Mouse (Mus musculus): ENCODE results near the gene Mif.
"Not testable (repeated sequence)": the region's sequence is repeated elsewhere in the genome, so short reads cannot be mapped to it uniquely, and the experiment has no call there.

The Mif gene

DNA sequence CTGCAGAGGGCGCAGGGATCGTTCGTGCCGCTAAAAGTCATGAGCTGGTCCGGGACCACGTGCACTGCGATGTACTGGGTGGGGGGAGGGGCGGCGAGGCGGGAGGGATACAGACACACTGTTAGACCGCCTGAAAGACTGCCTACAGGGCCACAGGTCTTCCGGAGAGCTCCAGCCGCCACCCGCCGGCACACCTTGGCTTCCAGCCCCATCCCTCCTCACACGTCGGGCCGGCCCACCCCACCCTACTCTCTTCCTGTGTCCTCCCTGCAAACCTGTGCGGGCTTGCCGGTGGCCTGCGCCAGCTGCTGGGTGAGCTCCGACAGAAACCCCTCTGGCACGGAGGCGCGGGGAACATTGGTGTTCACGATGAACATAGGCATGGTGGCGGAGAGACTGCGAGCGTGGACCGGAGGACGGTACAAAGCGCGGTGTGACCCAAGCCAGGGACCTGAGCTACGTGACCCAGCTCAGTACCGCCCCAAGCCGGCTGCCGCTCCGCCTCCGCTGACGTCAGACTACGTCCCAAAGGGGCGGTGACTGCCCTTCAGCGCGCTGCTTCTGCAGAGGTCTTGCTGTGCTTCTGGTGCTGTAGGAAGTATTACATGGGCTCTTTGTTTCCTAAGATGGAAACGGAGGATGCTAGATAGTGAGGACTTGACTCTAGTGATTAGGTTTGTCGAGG lies at the start of gene Mif:
Gene Mif (minus strand): TSS at position 455 of the 685 bp plus-strand sequence.
- peak; percentile 81 for DNase-seq (ENCODE audit: low spot score)

DNA sequence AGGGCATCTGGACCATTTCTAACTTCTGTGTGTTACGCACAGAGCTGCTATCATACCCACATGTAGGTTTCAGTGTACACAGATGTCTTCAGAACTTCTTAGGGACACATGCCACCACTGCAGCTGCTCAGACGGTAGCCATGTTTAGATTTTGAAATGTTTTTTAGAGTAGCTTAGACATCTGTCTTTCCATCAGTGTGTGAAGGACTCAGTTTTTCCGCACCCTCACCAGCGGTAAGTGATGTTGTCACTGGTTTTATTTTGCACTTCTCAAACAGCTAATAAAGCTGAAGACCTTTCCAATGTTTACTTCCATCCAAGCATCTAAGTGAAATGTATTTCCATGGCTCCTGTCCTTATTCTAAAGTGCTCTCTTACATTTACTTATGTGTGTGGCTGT lies 46.8 kb upstream of the Mif start:
- no peak for DNase-seq (ENCODE audit: low spot score)

DNA sequence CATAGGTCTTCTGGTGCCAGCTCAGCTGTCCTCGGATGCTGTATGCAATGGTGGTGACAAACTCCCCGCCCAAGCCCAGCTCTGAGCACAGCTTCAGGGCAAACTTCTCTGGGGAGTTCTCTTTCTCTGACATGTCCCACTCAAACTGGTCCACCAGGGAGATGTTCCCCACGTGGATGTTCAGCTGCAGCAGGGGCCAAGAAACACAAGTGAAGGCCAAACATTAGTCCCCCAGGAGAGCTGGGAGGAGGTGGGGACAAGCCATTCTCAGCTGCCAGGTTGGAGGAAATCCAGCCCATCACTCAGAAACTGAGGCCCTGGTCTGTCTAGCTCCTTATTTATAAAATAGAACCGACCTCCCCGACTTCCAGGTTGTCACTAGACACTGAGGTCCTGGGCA lies 44.4 kb upstream of the Mif start:
- DNase-seq (ENCODE audit: low spot score): no peak

DNA sequence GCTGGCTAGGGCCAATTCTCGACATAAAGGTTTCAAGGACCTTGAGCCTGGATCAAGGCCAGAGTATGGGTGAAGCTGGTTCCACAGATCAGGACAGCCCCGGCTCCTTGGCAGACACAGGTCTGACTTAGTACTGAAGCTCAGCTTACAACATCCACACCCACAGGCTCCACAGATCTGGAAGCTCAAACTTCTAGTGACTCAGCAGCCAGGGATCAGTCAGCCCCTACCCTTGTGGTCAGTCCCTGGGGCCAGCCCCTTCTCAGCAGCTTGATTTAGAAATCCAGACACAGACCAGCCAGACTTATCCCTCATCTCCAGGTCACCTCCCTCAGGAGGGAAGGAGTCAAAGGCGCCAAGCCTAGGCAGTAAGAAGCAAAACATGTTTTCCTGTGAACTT lies 38.8 kb upstream of the Mif start:
- DNase-seq (ENCODE audit: low spot score): peak; percentile 84

DNA sequence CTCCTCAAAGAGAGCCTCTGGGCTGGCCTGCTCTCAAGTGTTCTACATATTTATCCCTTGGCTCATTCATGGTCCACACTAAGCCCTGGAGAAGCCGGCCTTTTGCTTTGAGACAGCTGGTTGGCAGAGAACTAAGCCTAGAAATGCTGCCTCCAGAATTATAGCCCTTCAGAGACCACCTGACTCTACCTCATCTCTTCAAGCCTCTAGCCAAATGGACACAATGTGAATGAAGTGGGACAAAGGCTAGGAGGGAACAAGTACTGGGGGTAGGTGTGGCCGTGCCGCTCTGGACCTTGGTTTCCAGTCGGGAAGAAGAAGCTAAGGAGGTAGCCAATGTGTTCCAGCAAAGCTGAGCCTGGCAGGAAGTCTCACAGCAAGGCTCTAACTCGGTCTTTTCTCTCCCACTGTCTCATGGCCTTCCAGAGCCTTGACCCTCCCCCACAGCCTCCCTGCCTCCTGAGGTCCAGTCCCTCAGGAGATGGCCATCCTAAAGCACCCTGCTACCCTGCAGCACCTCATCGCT lies 38.1 kb upstream of the Mif start:
- DNase-seq (ENCODE audit: low spot score): no peak

DNA sequence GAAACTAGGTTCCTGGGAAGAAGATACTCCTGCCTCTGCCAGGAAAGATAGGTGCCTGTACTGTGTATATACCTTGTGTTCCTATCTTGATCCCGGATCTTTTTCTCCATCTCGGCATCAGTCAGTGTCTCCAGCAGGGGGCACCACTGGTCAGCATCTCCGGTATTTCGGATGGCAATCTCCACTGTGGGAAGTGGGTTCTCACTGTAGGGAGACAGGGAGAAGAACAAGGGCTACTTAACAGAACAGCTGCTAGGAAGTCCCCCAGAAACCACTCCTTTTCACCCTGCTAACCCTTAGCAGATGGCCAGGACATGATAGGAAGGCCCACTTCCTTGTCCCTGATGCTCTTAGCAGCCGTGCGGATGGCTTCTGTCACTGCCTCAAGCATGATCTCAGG lies 37.3 kb upstream of the Mif start:
- no peak for DNase-seq (ENCODE audit: low spot score)

DNA sequence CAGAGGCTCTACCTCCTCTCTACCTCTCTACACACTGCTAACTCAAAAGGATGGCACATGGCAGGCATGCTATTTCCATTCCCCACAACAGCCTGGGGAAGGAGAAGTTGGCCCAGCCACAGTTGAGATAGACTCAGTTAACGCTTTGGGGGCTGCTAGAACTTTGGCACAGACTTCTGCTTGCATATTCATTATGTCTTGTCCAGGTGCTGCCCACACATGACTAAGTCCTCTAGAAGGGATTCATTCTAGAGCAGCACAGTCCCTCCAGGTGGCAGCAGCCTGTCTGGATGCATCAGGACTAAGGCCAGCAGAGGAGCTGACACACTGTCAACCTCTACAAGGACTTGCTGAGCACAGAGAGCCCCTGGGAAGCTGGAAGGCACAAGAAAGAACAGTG lies 36.2 kb upstream of the Mif start:
- no peak for DNase-seq (ENCODE audit: low spot score)

DNA sequence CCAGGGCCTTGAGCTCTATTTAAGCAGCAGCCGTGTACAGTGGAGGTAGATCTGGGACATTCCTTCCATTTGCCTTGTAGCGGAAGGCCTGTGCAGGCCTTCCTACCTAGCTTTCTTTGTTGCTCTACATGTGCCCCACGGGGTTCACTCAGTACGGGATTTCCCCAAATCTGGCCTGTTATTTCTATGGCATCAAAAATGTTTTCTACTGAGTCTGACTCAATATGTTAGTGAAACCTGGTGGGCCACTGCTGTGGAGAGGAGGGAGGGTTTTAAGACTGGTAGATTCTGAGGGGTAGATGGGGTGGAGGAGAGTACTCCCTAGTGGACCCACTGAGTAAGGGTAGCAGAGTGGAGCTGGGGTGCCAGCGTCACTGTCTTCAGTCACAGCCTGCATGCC lies 35.7 kb upstream of the Mif start:
- DNase-seq (ENCODE audit: low spot score): no peak

DNA sequence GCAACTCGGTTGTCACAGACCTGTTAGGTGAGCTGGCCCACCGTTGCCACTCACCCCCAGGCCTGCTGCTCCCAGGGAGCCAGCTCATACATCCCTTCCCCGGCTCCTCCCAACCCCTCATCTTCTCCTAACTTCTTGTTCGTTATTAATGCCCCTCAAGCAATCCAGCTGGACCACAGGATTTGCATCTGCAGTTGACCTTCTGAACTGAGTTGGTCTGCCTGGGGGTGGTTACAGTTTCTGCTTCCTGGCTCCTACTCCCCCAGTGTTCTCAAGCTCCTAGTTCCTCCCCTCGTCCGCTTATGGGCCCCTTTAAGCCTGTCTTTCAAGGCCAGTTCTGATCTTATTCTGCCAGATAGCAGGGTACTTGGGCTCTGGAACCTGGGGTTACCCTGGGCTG lies 34.6 kb upstream of the Mif start:
- DNase-seq (ENCODE audit: low spot score): no peak

DNA sequence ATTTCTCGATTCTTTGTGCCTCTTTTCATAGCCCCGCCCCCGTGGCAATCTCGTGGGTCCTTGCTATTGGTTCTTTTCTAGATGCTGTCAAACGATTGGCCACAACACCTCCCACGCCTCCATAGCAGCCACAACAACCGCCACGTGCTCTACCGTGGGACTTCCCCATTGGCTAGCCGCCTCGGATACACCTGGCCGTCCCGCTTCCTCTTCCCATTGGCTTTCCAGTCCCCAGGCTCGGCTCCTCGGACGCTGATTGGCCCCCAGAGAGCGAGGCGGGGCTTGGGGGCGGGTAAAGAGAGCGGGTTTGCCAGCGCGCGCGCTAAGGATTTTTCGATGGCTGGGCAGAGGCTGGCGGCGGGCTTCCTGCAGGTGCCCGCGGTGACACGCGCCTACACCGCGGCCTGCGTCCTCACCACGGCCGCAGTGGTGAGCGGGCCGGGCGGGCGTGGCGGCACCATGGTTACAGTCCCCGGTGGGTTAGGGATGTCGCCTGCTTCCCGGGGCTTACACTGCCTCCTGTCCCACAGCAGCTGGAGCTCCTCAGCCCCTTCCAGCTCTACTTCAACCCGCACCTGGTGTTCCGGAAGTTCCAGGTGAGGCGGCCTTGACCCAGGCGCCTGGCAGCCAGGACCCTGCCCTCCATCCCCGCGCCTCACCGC lies 33.2 kb upstream of the Mif start, which contains the start of gene Derl3:
Gene Derl3 (plus strand): TSS at position 325 of the 662 bp plus-strand sequence.
- peak; percentile 94 for DNase-seq (ENCODE audit: low spot score)

DNA sequence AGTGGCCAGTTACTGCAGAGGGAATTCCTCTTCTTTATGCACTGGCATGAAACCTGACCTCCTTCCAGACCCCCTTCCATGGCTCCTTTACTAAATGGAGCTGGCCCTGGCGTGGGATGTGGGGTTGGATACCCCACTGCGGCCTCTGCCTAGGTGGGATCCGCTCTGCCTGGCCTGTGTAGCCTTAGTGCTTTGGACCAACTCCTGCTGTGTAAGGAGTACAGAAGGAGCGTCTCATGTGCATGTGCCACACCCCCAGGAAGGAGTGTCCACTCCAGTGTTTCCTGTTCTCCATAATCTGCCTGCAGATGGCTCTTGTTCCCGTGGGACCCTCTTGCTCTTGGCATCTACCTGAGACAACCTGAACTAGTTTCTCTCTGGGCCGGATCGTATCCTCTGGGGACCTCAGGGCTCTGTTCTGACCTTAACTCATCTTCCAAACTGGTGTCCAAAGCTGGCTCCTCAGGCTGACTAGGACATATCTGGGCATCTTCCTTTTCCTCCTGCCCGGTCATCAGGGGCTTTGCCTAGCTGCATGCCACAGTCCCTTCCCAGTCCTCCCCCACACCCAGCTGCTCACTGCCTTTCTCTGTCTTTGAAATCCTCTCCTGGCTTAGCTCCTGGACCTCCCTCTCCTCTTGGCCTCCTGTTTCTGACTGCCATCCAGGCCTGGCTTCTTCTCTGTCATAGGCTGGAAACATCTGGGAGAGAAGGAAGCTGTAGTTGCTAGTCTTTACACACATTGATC lies 29.5 kb upstream of the Mif start:
- no peak for DNase-seq (ENCODE audit: low spot score)

DNA sequence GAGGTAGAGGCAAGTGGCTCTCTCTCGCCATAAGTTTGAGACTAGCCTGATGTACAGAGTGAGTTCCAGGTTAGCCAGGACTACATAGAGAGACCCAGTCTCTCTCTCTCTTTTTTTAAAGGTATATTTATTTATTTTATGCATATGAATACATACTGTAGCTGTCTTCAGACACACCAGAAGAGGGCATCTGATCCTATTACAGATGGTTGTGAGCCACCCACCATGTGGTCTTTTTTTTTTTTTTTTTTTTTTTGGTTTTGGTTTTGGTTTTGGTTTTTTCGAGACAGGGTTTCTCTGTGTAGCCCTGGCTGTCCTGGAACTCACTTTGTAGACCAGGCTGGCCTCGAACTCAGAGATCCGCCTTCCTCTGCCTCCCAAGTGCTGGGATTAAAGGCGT lies 27.5 kb upstream of the Mif start:
- DNase-seq (ENCODE audit: low spot score): not testable (repeated sequence)

DNA sequence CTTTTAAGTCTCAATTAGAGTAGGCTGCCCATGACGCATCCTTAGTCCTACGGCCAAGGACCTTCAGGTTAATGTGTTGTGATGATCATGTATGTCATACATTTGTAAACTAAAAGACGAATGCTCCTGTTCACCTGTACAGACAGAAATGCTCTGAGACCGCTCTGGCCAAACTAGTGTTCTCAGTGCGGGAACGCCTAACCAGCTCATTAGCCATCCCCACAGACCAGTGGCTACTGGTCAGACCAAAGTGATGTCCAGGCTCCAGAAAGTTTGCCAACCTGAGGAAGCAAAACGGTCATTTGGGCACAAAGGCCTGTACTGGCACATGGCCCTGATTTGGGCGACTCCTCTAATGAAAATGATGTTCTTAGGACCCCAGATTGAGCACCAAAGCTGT lies 24.7 kb upstream of the Mif start:
- DNase-seq (ENCODE audit: low spot score): no peak

DNA sequence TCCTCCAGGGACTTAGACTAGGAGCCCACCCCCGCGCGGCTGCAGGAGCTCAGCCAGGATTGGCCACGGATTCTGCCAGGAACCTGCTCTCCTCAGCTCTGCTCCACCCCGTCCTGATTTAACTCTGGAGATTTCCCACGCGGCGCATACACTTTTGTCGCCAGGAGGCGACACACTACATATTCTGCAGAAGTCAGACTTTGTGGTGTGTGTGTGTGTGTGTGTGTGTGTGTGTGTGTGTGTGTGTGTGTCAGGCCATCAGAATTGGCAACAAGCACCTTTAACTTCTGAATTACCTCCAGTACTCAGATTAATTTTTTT lies 23.2 kb upstream of the Mif start:
- peak; percentile 79 for DNase-seq (ENCODE audit: low spot score)

DNA sequence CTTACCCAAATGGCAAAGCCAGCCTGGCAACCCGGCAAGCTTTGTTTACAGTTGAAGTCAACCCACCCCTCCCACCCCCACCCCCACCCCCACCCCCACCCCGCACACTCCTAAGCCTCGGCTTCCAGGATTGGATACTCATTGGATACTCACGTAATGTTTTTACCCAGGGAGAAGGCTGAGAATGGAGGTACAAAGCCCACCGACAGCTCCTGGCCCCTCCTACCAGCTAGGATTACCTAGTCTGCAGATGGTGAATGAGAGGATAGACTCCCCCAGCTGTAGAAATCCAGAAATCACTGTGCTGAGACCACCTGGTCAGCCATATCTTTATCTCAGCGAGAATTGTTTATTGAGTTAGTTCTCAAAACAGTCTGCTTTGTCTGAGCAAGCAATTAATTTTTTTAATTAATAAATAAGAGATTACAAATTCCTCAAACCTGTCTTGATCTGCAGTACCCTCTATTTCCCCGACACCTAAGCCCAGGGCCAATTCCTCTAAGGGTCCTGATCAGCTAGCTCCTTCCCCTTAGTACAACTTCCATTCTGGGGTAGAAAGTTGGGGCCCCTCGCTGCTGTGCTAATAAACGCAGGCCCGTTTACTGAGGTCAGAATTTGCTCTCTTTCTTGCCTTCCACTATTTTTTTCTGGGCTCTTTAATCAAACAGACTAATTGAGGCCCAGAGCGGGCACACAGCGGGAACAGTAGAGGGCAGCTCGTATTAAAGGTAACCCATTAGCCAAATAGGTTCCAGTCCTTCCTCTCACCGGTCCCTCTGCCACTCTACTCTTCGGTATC lies 22.6 kb upstream of the Mif start:
- no peak for DNase-seq (ENCODE audit: low spot score)

DNA sequence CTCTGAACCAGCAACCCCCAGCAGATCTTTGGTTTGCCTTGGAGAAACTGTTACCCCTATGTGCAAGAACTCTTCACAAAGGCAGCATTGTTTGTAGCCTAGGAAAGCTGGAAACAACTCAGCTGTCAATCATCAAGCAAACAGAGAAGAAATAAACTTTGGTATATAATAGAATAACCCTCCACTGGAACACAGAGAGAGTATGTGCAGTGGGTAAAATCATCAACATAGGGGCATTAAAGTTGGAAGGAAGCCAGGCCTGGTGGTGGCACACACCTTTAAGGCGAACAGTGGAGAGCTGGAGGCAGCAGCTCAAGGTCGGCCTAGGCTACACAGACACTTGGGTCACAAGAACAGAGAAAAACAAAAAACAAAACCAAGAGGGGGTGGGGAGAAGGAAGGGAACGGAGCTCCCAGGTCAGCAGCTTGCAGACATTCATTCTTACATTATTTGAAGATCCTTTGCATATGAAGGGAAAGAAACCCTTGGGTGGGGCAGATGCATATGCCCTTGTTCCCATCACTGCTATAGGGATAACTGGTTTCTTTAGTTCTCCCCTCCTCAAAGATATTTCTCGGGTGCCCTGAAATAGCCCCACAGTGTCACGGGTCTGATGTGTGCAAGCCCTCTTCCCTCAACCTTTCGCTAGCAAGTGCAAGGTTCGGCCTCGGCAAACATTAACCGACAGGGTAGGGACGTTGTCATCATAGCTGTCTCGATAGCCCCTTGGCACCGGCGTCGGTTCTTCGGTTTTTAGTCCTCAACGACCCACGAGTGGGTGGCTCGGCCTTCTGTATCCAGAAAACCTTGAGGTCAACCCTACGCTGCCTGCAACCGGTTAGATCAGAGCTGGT lies 21.8 kb upstream of the Mif start:
- no peak for DNase-seq (ENCODE audit: low spot score)

DNA sequence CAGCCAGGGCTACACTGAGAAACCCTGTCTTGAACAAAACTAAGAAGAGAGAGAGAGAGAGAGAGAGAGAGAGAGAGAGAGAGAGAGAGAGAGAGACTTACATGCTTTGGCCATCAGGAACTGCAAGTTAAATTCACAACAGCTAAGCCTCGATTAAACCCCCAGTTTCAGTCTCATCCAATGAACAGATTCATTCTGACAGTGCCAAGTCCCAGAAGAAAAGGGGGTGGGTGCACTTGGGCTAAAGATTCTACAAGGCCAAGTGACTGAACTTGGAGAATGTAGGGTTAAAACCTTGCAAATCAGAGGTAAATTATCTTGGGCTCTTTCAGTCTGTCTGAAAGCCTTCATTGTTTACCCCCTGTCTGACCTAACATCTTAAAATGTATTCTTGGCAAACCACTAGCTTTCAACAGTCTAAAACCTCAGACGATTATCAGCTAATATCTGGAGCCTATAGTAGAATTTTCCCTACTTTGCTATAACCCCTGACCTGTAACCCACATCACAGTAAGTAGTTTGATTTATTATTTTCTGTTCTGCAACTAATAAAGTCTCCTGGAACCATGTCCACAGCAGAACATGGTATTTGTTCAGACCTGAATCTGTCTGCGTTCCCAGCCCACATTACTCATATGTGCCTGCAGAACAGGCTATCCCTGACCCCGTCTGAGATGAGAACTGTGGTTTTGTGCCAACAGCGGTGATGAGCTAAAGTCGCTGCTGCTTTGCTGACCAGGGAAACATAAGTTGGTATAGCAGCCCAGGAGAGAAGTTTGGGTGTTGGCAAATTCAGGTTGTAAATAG lies 20.9 kb upstream of the Mif start:
- no peak for DNase-seq (ENCODE audit: low spot score)

DNA sequence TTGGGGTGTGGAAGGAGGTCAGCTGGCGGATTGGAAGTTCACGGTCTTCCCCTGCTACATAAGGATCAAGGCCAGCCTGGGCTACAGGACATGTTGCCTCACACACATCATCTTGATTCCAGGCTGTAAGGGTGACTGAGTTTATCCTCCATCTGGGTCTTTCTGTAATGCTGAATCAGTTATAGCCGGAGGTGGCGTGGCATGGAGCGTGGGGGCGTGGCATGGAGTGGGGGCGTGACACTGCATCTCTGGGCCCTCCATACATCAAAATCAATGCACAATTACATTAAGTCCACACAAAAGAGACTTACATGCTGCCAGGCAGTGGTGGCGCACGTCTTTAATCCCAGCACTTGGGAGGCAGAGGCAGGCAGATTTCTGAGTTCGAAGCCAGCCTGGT lies 20.3 kb upstream of the Mif start:
- no peak for DNase-seq (ENCODE audit: low spot score)

DNA sequence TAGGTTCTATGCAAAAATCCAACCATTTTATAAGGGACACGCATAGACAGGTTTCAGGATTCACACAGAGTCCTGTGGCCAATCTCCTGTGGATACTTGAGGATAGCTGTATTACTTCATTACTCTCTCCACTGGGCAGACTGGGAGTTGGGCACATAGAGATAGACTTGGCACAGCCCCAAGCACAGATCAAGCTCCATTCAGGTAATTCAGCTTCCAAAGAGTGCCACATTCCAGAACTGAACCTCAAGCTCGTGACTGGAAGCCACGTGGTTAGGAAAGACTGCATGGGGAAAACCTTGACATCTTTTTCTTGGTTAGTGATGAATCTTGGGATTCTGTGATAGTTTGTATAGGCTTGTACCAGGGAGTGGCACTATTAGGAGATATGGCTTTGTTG lies 18.8 kb upstream of the Mif start:
- DNase-seq (ENCODE audit: low spot score): no peak

DNA sequence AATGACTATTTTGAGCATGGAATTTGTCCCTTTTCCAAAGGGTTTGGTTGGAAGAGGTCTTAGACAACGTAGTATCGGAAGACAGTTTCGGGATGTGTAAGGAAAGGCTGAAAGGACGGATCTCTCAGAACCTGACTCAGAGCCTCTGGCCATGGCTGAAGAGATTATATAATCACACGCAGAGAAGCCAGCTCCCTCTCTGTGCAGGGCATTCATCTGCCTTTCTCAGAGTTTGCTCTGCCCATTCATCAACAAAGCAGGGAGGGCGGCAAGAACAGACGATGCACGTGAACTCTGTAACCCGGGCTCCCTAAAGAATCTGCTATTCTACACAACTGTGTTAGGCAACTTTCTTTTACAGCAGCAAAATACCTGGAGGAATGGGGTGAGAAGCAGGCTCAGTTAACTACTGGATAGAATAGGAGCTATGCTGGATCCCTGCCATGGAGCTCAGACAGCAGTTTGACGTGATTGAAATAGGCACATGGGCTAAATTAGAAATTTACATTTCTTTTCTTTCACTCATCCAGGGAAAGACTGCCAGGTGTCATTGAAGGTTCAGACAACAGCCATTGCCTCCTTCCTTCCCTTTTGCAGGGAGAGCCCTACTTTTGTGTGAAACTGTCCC lies 13.6 kb upstream of the Mif start:
- DNase-seq (ENCODE audit: low spot score): no peak

Measured in ovary, adult 18-20 months (tissue).